Mouse (Mus musculus) monocyte, adult 5-6 weeks (primary cell): ENCODE data around the gene Ywhag. TPM values are rescaled to one million over a fixed set of nuclear protein-coding genes. Genes with fewer than 3 reads are reported as not detected.

Experiments
- ATAC-seq: fragments of 153-309, 156-312 bp; replicated peaks from 2 replicates; pipeline ENCODE4 v1.8.0; 2017; ENCODE audit warnings: mild to moderate bottlenecking; ENCODE audit not compliant: low TSS enrichment, insufficient number of reproducible peaks, severe bottlenecking, poor library complexity, low FRiP score
- total RNA-seq: library from RNA; stranded (forward); fragments of 200-1000, 200-491, 200-594 nt; gene quantifications from 3 replicates; pipeline ENCODE4 v1.2.3, GENCODE M21; 2017

The Ywhag gene
- total RNA-seq = 86.4 to 119 TPM (median 100 TPM) in 3 replicates

DNA sequence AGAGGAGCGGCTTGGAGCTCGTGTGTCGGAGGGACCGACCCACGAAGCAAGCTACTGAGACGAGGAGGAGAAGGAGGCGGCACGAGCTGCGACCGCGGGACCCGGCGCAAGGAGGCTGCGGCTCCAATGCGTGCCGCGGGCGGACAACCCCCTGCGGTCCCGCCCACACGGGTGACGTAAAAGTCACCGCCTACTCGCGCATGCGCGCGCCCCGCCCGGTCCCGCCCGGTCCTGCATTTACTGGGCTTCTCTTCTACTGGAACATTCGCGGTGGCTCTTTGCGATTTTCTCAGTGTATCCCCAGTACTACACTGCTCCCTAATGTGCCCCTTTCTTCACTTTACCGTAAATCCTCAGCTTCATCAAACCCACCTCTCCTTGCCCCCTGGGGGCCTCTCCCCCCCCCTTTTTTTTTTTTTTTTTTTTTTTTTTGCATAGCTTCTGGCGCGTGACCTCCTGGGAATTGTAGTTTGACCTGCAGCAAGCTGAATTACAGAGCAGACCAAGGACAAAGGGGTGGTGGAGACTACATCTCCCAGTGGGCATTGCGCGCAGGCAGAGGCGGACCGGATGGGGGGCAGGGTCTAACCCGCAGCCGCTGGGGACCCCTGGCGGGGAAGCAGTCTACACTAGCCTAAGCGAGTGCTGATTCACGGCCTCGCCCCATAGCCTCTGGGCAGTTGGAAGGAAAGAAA is at the start of gene Ywhag:
Gene Ywhag (minus strand): TSS at position 136 of the 695 bp plus-strand sequence.
- peak; percentile 94 for ATAC-seq

- peak; percentile 91; the same call in 1 of the 2 replicates for ATAC-seq
Measured at GRCm38 (mm10) chr5:135982398-135982797, 48.0 kb upstream of the Ywhag start.

GRCm38 (mm10) chr5:135979904-135980303 is 45.5 kb upstream of the Ywhag start, which contains the start of gene Zp3:
Gene Zp3, plus strand, starts transcription at chr5:135980099.
- ATAC-seq = no peak

DNA sequence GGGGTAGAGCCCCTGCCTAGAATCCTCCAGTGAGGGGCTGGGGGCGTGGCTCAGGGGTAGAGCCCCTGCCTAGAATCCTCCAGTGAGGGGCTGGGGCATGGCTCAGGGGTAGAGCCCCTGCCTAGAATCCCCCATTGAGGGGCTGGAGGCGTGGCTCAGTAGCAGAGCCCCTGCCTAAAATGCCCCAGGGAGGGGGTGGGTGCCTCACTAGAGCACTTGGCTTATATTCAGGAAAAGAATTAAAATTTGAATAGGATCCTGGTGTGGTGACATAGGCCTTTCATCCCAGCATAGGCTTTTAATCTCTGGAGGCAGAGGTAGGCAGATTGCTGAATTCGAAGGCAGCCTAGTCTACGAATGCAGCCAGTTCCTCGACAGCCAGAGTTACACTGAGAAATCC is 45.0 kb upstream of the Ywhag start:
- ATAC-seq = no peak

DNA sequence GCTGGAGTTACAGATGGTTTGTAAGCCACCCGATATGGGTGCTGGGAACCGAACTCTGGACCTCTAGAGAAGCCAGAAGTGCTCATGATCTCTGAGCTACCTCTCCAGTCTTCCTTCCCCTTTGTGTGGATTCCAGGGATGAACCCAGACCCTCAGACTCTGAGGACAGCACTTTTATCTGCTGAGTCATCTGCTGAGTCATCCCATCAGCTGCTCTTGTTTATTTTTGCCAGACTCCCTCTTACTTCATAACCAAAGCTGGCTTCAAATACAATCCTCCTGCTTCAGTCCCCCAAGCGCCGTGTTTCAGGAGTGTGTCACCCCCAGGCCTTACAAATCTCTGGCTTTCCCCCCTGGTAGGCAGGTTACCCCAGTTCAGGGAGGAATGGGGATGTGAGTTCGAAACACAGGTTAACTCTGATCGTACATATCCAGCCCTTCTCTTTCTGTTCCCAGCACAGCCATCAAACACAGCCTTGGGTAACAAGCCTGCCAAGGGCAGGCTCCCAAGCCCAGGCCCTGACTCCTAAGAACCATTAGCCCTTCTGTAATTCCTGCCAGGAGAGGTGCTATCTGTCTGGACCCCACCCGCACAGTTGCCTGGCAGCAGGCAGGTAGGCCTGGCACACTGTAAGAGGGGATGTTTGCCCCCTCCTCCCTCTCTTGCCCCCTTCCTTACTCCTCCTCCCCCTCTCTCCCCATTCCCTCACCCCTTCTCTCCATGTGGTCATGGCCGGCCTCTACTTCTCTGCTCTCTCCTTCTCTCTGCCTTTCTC is 41.7 kb upstream of the Ywhag start:
- ATAC-seq = no peak

DNA sequence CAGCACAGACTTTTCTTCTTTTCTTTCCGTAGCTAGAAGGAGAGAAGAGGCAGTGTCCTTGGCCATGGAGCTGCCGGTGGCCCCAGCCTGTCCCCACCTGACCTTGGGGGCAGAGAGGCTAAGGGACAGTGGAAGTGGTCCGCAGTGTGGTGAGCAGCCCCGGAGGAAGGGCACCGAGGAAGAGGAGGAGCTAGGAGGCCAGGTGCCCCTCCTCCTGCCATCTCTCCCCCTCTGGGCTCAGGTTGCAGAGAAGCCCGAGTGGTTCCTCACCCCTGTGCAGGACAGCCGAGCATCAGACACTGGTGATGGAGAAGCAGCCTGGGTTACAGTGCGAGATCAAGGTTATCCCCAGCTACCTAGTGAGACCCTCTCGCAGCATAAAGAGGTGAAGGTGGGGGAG is 39.9 kb upstream of the Ywhag start, which contains the start of gene Ssc4d:
Gene Ssc4d (minus strand): TSS at position 167 of the 400 bp plus-strand sequence.
- no peak; the same call in 1 of the 2 replicates for ATAC-seq

DNA sequence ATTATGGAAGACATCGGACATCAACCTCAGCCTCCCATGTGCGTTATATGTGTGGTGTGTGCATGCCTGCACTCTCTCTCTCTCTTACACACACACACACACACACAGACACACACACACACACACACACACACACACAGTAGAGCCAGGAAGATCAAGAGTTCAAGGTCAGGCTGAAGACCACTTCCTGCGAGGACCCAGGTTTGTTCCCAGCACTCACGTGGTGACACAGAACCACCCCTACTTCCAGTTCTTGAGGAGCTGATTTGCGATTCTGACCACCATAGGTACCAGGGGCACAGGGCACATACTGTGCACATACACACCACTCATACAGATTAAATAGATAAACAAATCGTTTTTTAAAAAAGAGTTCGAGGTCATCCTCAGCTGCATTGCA is 37.5 kb upstream of the Ywhag start:
- ATAC-seq = no peak

DNA sequence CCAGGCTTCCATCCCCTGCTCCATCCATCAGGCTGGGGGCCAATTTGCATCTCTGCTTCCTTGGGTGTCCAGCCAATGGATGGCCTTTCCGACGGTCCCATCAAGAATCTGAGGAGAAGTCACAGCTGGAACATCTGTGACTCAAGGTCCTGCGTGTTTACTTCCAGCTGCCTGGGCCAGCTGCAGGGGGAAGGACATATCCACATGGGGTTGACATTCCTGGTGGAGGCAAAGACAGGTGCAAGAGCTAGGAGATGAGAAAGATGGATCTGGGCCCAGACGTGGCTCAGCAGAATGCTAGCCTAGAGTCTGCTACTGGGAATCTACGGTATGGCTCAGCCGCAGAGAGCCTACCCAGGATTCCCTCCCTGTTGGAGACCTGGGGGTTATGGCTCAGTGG is 35.8 kb upstream of the Ywhag start:
- no peak for ATAC-seq

GRCm38 (mm10) chr5:135968781-135969180 is 34.4 kb upstream of the Ywhag start:
- no peak; the same call in 1 of the 2 replicates for ATAC-seq

GRCm38 (mm10) chr5:135966866-135967265 is 32.5 kb upstream of the Ywhag start:
- ATAC-seq = no peak

- ATAC-seq = no peak
Measured at GRCm38 (mm10) chr5:135965501-135965930, 31.1 kb upstream of the Ywhag start.

DNA sequence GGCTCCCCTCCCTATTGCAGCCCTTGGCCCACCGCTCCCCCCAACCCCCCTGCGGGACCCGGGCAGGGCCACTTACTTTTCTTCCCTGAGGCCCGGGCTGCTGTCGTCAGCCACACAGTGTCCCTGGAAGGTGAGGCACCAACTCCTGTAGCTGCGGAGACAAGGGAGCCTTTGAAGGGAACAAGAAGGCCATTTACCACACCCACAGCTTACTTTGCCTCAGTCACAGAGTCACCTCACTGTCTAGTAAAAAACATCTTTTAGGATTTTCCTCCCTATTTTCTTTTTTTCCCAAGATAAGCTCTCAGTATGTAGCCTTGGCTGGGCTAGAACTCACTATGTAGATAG is 28.8 kb upstream of the Ywhag start:
- ATAC-seq = no peak

DNA sequence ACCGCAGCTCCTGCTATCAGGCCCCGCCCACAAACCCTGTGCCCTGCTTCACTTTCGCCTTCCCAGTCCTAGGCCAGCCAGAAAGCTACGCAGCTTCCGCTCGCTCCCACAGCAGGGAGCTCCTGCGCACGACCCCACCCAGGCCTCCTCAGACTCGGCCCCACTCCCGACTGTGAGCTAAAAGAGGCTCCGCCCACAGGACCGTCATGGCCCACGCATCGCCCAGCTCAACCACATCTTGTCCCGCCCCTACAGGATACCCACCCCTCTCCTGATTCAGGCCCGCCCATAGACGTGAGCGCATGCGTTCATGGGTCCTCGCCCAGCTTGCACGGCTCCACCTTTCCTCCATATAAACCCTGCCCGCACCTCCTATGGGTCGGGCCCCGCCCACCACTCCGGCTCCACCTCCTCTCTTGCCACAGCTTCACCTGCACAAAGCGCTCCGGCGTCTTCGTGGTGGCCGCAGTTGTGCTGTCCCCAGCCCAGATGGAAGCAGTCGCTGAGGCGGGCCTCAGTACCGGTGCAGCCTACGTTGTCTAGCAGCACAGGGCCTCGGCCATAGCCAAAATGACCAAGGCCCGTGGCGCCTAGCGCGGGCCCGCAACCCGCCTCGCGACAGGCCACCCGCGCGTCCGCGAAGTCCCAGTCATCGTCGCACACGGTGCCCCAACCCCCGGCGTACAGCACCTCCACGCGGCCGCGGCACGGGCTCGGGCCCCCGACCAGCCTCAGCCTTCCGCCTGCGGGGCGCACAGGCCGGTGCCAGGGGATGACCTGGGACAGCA is 28.3 kb upstream of the Ywhag start:
- ATAC-seq = peak; percentile 81

DNA sequence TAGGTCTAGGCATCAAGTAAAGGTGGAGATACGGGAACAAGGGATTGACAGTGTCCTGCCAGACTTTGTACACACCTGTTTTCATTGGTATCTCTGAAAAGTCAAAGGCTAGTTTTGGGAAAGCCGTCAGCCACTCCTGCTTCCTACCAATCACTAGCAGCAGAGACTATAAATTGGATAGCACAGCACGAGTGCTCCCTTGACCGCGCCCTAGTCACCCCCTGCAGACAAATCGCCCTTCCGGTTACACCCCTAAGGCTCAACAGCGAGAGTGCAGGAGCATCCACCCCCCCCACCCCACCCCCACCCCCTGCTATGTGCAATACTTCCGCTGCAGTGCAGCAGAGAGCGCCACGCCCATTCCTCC is 27.7 kb upstream of the Ywhag start:
- ATAC-seq = no peak

GRCm38 (mm10) chr5:135960909-135961635 is 26.7 kb upstream of the Ywhag start:
- no peak for ATAC-seq

DNA sequence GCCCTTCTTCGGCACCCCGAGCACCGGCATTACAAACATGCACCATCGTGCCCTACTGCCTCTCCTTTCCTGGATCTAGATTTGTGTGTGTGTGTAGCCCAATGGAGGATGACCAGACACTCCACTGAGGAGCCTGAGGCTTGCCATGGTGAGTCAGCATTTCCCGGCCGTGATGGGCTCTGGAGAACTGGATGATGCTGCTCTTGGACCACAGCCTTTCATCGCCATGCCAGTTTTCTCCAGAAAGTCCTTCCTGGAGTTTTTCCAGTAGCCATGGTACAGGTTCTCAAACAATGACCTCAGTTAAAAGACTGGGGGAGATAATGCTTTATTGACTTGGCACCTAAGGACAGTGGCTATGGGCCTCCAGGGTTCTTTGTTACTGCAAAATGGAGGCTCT is 25.5 kb upstream of the Ywhag start:
- no peak for ATAC-seq

DNA sequence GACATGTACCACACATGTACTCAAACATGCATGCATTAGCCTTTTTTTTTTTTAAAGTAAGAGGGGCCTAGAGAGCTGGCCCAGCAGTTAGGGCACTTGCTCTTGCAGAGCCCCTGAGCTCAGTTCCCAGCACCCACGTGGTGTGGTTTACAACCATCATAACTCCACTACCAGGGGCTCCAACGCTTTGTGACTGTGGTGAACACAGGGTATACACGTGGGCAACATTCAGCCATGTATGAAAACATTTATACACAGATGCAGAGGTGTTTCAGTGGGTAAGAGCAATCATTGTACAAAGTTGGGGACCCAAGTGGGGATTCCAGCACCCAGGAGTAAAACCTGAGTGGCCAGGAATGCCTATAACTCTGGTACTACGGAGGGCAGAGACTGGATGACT is 24.0 kb upstream of the Ywhag start:
- no peak for ATAC-seq

DNA sequence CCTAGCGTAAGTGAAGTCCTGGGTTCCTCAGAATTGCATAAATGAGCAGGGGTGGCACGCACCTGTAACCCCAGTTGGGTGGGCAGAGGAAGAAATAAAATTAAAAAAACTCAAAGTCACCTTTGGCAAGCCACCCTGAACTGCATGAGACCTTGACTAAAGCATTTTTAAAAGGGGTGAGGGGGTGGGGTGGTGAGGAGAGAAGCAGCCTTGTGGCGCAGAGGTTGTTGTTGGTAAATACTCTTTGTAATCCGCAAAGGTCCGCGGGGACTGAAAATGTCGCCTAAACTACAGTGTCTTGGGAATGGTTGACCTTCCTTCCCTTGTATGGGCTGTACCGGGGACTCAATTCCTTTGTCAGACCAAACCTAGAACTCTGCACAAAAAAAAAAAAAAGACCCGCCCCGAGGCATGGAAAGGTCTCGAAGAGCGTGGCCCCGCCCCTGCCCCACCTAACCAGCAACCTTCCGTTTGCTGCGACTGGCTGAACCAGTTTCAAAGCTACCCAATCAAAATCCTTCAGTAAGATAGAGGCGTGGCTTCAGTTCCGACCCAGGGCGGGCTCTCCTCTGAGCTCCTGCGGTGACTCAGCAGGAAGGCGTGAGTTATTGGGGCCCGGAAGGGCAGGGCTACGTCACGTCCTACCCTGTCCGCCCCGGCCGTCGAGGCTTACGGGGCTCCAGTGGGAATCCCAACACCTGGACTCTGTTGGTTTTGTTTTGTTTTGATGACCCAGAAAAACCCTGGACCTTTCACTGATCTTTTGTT is 23.0 kb upstream of the Ywhag start:
- peak; percentile 84 for ATAC-seq
